Mouse (Mus musculus): Measurements from ENCODE around the gene Ager.
A peak's percentile ranks its signal among the peaks of the same experiment; 100 is the strongest.

Ager gene

GRCm38 (mm10) chr17:34632261-34632691 lies 34.6 kb downstream of the Ager start:
- DNase-seq (ENCODE audit: low spot score): peak; percentile 86

GRCm38 (mm10) chr17:34635671-34636070 lies 38.0 kb downstream of the Ager start:
- no peak for DNase-seq (ENCODE audit: low spot score)

GRCm38 (mm10) chr17:34637459-34637858 lies 39.8 kb downstream of the Ager start:
- DNase-seq (ENCODE audit: low spot score): no peak

GRCm38 (mm10) chr17:34639461-34640255 lies 42.0 kb downstream of the Ager start:
- DNase-seq (ENCODE audit: low spot score): no peak

GRCm38 (mm10) chr17:34640778-34641601 lies 43.3 kb downstream of the Ager start:
- DNase-seq (ENCODE audit: low spot score): no peak

DNA sequence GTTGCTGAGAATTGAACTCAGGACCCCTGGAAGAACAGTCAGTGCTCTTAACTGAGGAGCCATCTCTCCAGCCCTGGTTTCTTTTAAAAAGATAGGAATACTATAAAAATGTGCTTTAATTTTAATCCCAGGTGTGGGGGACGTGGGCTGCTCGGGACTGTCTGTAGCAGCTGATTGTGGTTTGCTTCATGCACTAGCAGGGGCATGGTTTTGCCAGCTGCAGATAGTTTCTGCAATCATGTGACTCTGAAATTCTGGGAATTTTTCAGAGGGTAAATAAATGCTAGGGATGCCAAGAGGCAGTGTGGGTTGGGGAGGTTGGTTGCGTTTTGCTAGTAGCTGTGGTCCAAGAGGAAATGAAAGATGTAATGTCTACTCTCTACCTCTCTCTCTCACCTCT lies 44.3 kb downstream of the Ager start:
- DNase-seq (ENCODE audit: low spot score): no peak

DNA sequence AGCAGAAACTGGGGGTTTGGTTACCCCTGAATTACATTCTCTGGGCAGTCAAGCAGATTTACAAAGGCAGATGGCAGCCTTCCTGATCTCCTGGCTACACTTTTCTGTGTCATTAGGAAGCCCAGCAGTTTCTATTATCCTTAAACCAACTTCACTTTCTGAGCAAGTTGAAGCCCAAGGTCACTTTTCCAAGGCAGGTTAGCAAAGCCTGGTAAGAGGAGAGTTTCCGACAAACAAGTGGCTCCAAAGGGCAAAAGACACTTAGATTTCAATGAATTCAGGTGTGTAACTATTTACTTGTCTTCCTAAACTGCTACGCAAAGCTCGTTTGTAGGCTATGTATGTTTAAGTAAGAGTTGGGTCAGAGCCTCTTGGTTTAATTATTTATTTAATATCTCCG lies 45.7 kb downstream of the Ager start:
- DNase-seq (ENCODE audit: low spot score): no peak

DNA sequence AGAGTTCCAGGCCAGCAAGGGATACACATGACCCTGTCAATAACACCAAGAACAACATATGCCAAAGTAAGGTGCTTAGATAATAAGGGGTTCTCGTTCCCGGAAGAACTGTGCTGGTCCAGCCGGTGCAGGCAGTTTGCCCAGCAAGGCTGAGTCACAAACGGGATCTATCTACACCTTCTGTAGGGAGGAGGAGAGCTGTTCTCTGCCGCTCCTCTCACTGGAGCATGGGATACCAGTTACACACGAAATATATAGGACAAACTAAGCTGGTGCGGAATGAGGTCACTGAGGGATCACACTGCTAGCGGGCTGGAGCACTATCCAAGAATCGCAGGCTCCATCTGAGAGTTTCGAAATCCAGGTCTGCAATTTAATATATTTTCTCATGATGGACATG lies 46.3 kb downstream of the Ager start:
- DNase-seq (ENCODE audit: low spot score): no peak

DNA sequence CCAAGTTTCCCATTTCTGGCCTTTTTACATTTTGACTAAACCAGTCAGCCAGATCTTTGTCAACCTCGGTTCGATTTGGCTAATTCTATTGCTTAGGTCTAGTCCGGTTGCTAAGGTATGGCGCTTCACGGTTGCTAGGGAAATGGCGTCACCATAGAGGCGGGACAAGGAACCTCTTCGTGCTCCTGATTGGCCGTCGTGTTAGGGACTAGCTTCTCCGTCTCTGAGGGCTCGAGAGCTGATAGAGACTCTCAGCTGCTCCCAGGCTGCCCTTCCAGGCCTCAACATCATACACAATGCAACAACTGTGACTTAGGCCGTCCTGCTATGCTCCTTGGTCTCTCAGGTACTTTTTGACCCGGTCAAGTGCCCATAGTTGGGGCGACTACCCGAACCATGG lies 46.9 kb downstream of the Ager start, which contains the start of gene Fkbpl:
Fkbpl (plus strand) TSS at position 157 of the 400 bp plus-strand sequence.
- DNase-seq (ENCODE audit: low spot score): peak; percentile 95

- no peak for DNase-seq (ENCODE audit: low spot score)
Observed at GRCm38 (mm10) chr17:34645256-34645829, 47.7 kb downstream of the Ager start.

DNA sequence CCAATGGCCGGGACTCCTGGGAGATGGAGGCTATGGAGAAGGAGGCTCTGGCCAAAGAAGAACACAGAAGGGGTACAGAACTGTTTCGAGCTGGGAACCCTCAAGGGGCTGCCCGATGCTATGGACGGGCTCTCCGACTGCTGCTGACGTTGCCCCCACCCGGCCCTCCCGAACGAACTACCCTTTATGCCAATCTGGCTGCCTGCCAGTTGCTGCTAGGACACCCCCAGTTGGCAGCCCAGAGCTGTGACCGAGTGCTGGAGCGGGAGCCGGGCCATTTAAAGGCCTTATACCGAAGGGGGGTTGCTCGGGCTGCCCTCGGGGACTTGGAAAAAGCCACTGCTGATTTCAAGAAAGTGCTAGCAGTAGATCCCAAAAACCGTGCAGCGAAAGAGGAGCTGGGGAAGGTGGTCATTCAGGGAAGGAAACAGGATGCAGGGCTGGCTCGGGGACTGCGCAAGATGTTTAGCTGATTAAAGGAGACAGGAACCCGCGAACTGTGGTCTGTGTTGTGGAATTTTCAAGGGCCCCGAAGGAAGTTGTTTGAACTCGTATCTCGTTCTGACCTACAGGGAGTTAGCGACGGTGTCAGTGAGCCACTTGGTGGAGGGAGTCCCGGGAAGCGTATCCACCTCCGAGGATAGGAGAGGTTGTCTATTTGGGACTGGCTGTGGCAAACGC lies 48.3 kb downstream of the Ager start:
- no peak for DNase-seq (ENCODE audit: low spot score)

DNA sequence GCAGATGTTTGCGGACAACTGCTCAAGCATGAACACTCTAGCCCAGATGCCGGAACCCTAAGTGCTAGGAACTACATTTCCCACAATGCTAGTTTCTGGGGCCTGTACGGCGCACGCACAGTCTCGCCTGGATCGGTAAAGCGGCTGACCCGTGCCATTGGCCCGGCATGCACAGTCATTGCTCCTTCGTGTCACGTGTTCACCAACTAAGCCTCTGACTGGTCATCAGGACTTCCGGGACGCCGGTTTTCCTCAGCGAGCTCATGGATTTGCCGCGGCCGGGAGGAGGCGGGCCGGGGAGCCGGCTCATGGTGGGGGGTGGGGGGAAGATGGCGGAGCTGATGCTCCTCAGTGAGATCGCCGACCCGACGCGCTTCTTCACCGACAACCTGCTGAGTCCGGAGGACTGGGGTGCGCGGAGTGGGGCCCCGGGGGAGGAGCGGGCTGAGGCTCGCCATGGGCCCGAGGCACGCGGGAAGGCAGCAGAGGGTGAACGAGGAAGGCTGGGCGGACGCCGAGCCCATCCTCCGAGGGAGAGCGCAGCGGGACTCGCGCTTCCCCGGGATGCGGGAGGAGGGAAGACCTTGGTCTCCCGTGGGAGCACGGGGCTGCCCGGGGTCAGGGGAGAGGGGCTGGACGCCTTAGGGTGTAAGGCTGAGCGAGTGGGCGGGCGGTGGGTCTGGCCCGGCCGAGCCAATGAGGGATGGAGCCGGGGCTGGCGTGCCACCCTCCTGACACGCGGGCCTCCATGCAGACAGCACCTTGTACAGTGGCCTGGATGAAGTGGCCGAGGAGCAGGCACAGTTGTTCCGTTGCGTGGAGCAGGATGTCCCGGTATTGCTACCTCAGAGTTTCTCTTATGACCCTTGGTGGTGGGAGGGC lies 49.5 kb downstream of the Ager start, which contains the start of gene Atf6b:
Atf6b (plus strand) TSS at position 241 of the 882 bp plus-strand sequence.
- DNase-seq (ENCODE audit: low spot score): peak; percentile 98

DNA sequence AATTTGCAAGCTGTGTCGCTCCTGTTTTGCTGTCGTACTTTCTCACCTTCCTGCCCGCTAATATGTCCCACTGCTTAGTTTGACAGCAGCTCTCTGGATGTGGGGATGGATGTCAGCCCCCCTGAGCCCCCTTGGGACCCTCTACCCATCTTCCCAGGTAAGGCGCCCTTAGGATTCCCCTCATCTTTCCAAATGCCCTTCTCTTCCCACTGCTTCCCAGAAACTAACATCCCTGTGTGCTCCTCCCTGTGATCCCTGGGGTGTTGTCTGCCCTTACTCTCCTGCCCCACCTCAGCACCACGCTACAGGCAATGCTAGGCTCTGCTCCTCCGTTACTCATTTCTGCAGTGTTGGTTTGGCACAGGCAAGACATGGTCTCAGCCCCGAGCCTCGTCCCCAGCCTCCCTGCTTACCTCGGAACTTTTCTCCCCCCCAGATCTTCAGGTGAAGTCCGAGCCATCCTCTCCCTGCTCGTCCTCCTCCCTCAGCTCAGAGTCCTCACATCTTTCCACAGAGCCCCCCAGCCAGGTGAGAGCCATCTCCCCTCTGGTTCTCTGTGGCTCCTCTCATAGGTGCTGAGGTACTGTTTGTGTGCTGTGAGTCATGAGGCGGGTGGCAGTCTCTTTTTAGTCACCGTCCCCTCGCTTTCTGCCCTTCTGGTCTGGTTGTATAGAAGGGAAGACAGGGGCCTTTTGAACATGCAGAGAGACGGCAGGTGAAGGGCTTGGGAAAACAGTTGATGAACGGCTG lies 50.7 kb downstream of the Ager start:
- DNase-seq (ENCODE audit: low spot score): no peak

DNA sequence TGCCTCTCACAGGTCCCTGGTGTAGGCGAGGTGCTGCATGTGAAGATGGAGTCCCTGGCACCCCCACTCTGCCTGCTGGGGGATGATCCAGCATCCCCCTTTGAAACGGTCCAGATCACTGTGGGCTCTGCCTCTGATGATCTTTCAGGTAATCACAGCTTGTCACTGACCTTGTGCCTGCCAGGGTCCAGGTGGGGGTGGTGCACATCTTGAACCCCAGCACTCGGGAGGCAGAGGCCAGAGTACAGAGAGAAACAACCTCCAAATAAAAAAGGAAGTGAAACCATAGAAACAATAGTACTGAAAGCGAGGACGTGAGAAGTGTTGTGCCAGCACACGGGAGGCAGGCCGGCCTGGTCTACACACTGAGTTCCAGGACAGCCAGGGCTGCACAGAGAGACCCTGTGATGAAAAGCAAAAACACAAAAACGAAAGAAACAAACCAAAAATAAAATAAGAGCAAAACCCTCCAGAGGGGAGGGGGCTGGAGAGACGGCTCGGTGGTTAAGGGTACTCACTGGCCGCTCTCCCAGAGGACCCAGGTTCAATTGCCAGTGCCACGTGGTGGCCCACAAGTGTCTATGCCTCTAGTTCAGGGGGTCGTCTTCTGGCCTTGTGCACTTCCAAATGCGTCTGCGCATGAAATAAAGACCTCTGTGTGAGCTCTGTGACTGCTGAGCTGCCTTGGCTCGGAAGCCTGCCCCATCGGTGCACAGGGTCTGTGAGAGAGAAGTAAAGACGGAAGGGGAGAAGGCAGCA lies 51.6 kb downstream of the Ager start:
- DNase-seq (ENCODE audit: low spot score): no peak
